Mouse (Mus musculus): ENCODE results near the gene Arl4a. TPM values are rescaled to one million over a fixed set of nuclear protein-coding genes. Genes with fewer than 3 reads are reported as not detected.

The Arl4a gene
- total and polyA plus RNA-seq, 3 experiments = 24.3 to 25.4 (median 24.6) TPM

- TF ChIP-seq ZMIZ1 (IDR thresholded peaks at IDR 0.05; ENCODE audit: low read depth, low read length) = no peak
- no peak for TF ChIP-seq MYC (IDR thresholded peaks at IDR 0.05; ENCODE audit: low read depth, low read length)
- no peak for TF ChIP-seq POLR2AphosphoS2 (IDR thresholded peaks at IDR 0.05; ENCODE audit: low read depth, low read length)
- no peaks in the 10 kb centered on the region for H3K9me3 ChIP-seq (replicated peaks; ENCODE audit: low read length)
- H3K27ac ChIP-seq (ENCODE audit: insufficient read depth, low read depth) = no peak overlapping the region
- peaks cover 0 to 3% of the 10 kb centered on the region in 2 experiments; a peak in 1 of 4 replicates for H3K4me1 ChIP-seq (ENCODE audit: control insufficient read depth in 1 of 2, insufficient read depth in 2 of 2)
- no peak overlapping the region for H3K9ac ChIP-seq (ENCODE audit: insufficient read depth, low read depth)
- H3K27me3 ChIP-seq (replicated peaks) = no peaks in the 10 kb centered on the region
- H3K79me2 ChIP-seq (replicated peaks; ENCODE audit: control insufficient read depth, extremely low read depth, insufficient read depth, poor library complexity, severe bottlenecking) = no peaks in the 10 kb centered on the region
- in situ Hi-C loops (cut with MboI; ENCODE audit: low pct_ligation_motif_present, low pct_unique_long_range_greater_than_20kb, low sequenced_read_pairs) (no loop called here), dilution Hi-C loops (cut with MboI; ENCODE audit: extremely low pct_ligation_motif_present, extremely low pct_unique_long_range_greater_than_20kb, low sequenced_read_pairs) (no loop called here)
- no peak overlapping the region for H3K4me2 ChIP-seq (ENCODE audit: insufficient read depth, low read depth, poor library complexity, severe bottlenecking)
- H3K36me3 ChIP-seq (replicated peaks in 1 of 2; ENCODE audit: control insufficient read depth in 1 of 2, insufficient read depth in 1 of 2, low read length in 1 of 2) = no peaks in the 10 kb centered on the region
- no peak overlapping the region for H3K4me3 ChIP-seq (replicated peaks in 1 of 3; ENCODE audit: low read depth in 2 of 3, low read length in 2 of 3, poor library complexity in 1 of 3)
- DNase-seq (ENCODE audit: extremely low read depth) = no peak
Measured at GRCm38 (mm10) chr12:39995609-39996008, 42.2 kb downstream of the Arl4a start.

DNA sequence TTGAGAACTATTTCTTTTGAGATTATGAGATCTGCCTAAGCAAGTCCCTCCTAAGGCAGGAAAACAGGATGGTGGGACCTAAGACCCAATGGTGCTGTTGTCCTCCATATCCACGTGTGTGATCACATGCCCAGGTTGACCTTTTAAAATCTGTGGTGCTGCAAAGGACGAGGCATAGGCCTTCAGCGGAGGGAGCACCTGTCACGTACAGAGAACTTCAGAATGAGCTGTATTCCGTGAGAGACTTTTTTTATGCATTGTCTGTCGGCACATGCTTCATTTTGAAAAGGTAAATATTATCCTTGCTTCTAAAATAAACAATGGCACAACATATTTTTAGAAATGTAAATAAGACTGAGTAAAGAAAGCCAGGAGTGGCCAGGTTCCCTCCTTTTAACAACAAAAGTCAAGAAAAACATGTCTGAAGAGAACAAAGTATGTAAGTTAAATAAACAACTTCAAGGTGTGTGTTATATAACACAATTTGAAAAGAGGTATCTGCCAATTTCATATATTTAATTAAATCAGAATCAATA lies 45.0 kb downstream of the Arl4a start:
- Histone ChIP-seq H3K36me3 (replicated peaks in 1 of 2; ENCODE audit: control insufficient read depth in 1 of 2, insufficient read depth in 1 of 2, low read length in 1 of 2) (no peaks in the 10 kb centered on the region), H3K79me2 (replicated peaks; ENCODE audit: control insufficient read depth, extremely low read depth, insufficient read depth, poor library complexity, severe bottlenecking) (no peaks in the 10 kb centered on the region), H3K9ac (ENCODE audit: insufficient read depth, low read depth) (no peak overlapping the region), H3K27me3 (replicated peaks) (no peaks in the 10 kb centered on the region), H3K4me1 (ENCODE audit: control insufficient read depth in 1 of 2, insufficient read depth in 2 of 2) (peaks cover 0 to 3% of the 10 kb centered on the region in 2 experiments; a peak in 1 of 4 replicates), H3K4me2 (ENCODE audit: insufficient read depth, low read depth, poor library complexity, severe bottlenecking) (no peak overlapping the region), H3K27ac (ENCODE audit: insufficient read depth, low read depth) (no peak overlapping the region), H3K9me3 (replicated peaks; ENCODE audit: low read length) (no peaks in the 10 kb centered on the region), H3K4me3 (replicated peaks in 1 of 3; ENCODE audit: low read depth in 2 of 3, low read length in 2 of 3, poor library complexity in 1 of 3) (no peak overlapping the region)
- no peak for DNase-seq (ENCODE audit: extremely low read depth)
- in situ Hi-C loops (cut with MboI; ENCODE audit: low pct_ligation_motif_present, low pct_unique_long_range_greater_than_20kb, low sequenced_read_pairs) = no loop called here
- TF ChIP-seq NRF1 (IDR thresholded peaks at IDR 0.05; ENCODE audit: low read depth, low read length) (no peak), JUN (IDR thresholded peaks at IDR 0.05; ENCODE audit: insufficient read depth, low read depth, low read length) (no peak), RCOR1 (conservative IDR thresholded peaks at IDR 0.05; ENCODE audit: low read depth, low read length) (no peak), MAX (IDR thresholded peaks at IDR 0.05; ENCODE audit: low read length) (no peak), TCF12 (IDR thresholded peaks at IDR 0.05; ENCODE audit: low read depth, low read length) (no peak), KAT2A (IDR thresholded peaks at IDR 0.05; ENCODE audit: insufficient replicate concordance, low read length) (no peak), USF1 (IDR thresholded peaks at IDR 0.05; ENCODE audit: low read depth, low read length) (no peak), NELFE (IDR thresholded peaks at IDR 0.05; ENCODE audit: low read depth, low read length) (no peak), CHD1 (IDR thresholded peaks at IDR 0.05; ENCODE audit: low read depth, low read length) (no peak), SMC3 (IDR thresholded peaks at IDR 0.05; ENCODE audit: low read depth, low read length) (no peak), JUND (conservative IDR thresholded peaks at IDR 0.05; ENCODE audit: low read depth, low read length) (no peak), UBTF (IDR thresholded peaks at IDR 0.05; ENCODE audit: low read depth, low read length) (no peak)
- dilution Hi-C loops (cut with MboI; ENCODE audit: extremely low pct_ligation_motif_present, extremely low pct_unique_long_range_greater_than_20kb, low sequenced_read_pairs) = no loop called here

Measured in CH12.LX (cell line).